Mouse (Mus musculus) E14TG2a.4 (cell line): ENCODE results near the gene Pemt.
A peak's percentile ranks its signal among the peaks of the same experiment; 100 is the strongest.
"Not testable (repeated sequence)": the region's sequence is repeated elsewhere in the genome, so short reads cannot be mapped to it uniquely, and the experiment has no call there.

ENCODE experiments used
- H3K27me3 ChIP-seq: 2 replicates; pipeline ENCODE4 v1.6.1; 2014; ENCODE audit warnings: low read length, control low read depth; ENCODE audit not compliant: insufficient read depth
- H3K36me3 ChIP-seq: 2 replicates; pipeline ENCODE4 v1.6.1; 2014; ENCODE audit warnings: low read length, control low read depth; ENCODE audit not compliant: insufficient read depth
- H3K4me1 ChIP-seq: replicated peaks from 2 replicates; pipeline ENCODE4 v1.6.1; 2014; ENCODE audit warnings: low read depth, low read length, control low read depth
- H3K4me3 ChIP-seq: replicated peaks from 2 replicates; pipeline ENCODE4 v1.5.1; 2014; ENCODE audit warnings: mild to moderate bottlenecking, low read length
- H3K9me3 ChIP-seq: 2 replicates; pipeline ENCODE4 v1.6.1; 2014; ENCODE audit warnings: low read length, control low read depth
- CTCF ChIP-seq: conservative IDR thresholded peaks from 2 replicates; pipeline ENCODE4 v1.5.1; 2014; ENCODE audit warnings: low read length
- NANOG ChIP-seq: IDR thresholded peaks from 2 replicates; pipeline ENCODE4 v1.6.1; 2014; ENCODE audit warnings: borderline replicate concordance, low read length, mixed read lengths
- POU5F1 ChIP-seq: IDR thresholded peaks from 2 replicates; pipeline ENCODE4 v1.6.1; 2014; ENCODE audit warnings: low read length, borderline replicate concordance

Gene Pemt

GRCm38 (mm10) chr11:59960476-59961337 lies 85.6 kb downstream of the Pemt start:
- H3K27me3 ChIP-seq, result peaks cover 24% of the 10 kb centered on the region
- H3K9me3 ChIP-seq, result no peaks in the 10 kb centered on the region
- no peak overlapping the region for H3K4me3 ChIP-seq
- no peak for TF ChIP-seq CTCF
- no peak for TF ChIP-seq POU5F1
- no peak for TF ChIP-seq NANOG
- H3K4me1 ChIP-seq, result peaks cover 91% of the 10 kb centered on the region
- H3K36me3 ChIP-seq, result peaks cover 56% of the 10 kb centered on the region

- TF ChIP-seq CTCF (no peak), NANOG (no peak)
- no peak overlapping the region for H3K4me3 ChIP-seq
- peaks cover 68% of the 10 kb centered on the region for H3K36me3 ChIP-seq
- no peaks in the 10 kb centered on the region for H3K9me3 ChIP-seq
- peaks cover 13% of the 10 kb centered on the region for H3K27me3 ChIP-seq
- H3K4me1 ChIP-seq, result peaks cover 87% of the 10 kb centered on the region
These were observed 86.8 kb downstream of the Pemt start for GRCm38 (mm10) chr11:59959453-59959852.

- peaks cover 80% of the 10 kb centered on the region for H3K4me1 ChIP-seq
- no peaks in the 10 kb centered on the region for H3K27me3 ChIP-seq
- peaks cover 62% of the 10 kb centered on the region for H3K36me3 ChIP-seq
- H3K4me3 ChIP-seq, result no peak overlapping the region
- TF ChIP-seq CTCF, result no peak
- TF ChIP-seq NANOG, result no peak
- TF ChIP-seq POU5F1, result no peak
- H3K9me3 ChIP-seq, result no peaks in the 10 kb centered on the region
These were observed 89.5 kb downstream of the Pemt start for GRCm38 (mm10) chr11:59956749-59957148.

- Histone ChIP-seq H3K36me3 (peaks cover 56% of the 10 kb centered on the region), H3K9me3 (no peaks in the 10 kb centered on the region), H3K4me3 (peak overlapping the region; percentile 45), H3K27me3 (no peaks in the 10 kb centered on the region), H3K4me1 (peaks cover 58% of the 10 kb centered on the region)
- TF ChIP-seq POU5F1 (no peak), NANOG (no peak), CTCF (no peak)
These were observed 93.4 kb downstream of the Pemt start for GRCm38 (mm10) chr11:59952892-59953291.

GRCm38 (mm10) chr11:59948401-59948767 lies 97.9 kb downstream of the Pemt start:
- Histone ChIP-seq H3K27me3 (no peaks in the 10 kb centered on the region), H3K4me1 (peaks cover 35% of the 10 kb centered on the region), H3K36me3 (peaks cover 28% of the 10 kb centered on the region), H3K4me3 (peak overlapping the region; percentile 99), H3K9me3 (no peaks in the 10 kb centered on the region)
- TF ChIP-seq POU5F1, result no peak
- no peak for TF ChIP-seq CTCF
- TF ChIP-seq NANOG, result no peak

GRCm38 (mm10) chr11:59947752-59948400 lies 98.4 kb downstream of the Pemt start, which contains the start of gene Med9:
Gene Med9 (plus strand): TSS chr11:59948206.
- Histone ChIP-seq H3K9me3 (no peaks in the 10 kb centered on the region), H3K4me1 (peaks cover 30% of the 10 kb centered on the region)

GRCm38 (mm10) chr11:59944855-59945254 lies 101.4 kb downstream of the Pemt start:
- Histone ChIP-seq H3K27me3 (peaks cover 19% of the 10 kb centered on the region), H3K4me1 (peaks cover 23% of the 10 kb centered on the region)
- H3K9me3 ChIP-seq, H3K36me3 ChIP-seq, H3K4me3 ChIP-seq: not testable (repeated sequence)

More at GRCm38 (mm10) chr11:59947752-59948400, 98.4 kb downstream of the Pemt start, which contains the start of gene Med9:
- peak within 1 kb of the TSS; percentile 99 for H3K4me3 ChIP-seq
- 0 out of 2 replicates have a peak, but pooled peaks cover under 1% of the 10 kb centered on the region for H3K27me3 ChIP-seq
- TF ChIP-seq NANOG (no peak), CTCF (no peak), POU5F1 (no peak)
- peaks cover 28% of the 10 kb centered on the region for H3K36me3 ChIP-seq

GRCm38 (mm10) chr11:59941391-59941790 lies 104.9 kb downstream of the Pemt start:
- Histone ChIP-seq H3K27me3 (peaks cover 25% of the 10 kb centered on the region), H3K4me1 (peaks cover 6% of the 10 kb centered on the region), H3K9me3 (no peaks in the 10 kb centered on the region), H3K36me3 (no peaks in the 10 kb centered on the region), H3K4me3 (no peak overlapping the region)
- TF ChIP-seq POU5F1 (no peak), NANOG (no peak), CTCF (no peak)

- no peaks in the 10 kb centered on the region for H3K9me3 ChIP-seq
- no peak overlapping the region for H3K4me3 ChIP-seq
- H3K36me3 ChIP-seq, result no peaks in the 10 kb centered on the region
- H3K4me1 ChIP-seq, result peaks cover 6% of the 10 kb centered on the region
- H3K27me3 ChIP-seq, result peaks cover 27% of the 10 kb centered on the region
- TF ChIP-seq CTCF, result no peak
- no peak for TF ChIP-seq POU5F1
These were observed 105.6 kb downstream of the Pemt start for GRCm38 (mm10) chr11:59940645-59941044.
